1 mouse cellular context compared by ENCODE assay signal in the genomic region with DNA sequence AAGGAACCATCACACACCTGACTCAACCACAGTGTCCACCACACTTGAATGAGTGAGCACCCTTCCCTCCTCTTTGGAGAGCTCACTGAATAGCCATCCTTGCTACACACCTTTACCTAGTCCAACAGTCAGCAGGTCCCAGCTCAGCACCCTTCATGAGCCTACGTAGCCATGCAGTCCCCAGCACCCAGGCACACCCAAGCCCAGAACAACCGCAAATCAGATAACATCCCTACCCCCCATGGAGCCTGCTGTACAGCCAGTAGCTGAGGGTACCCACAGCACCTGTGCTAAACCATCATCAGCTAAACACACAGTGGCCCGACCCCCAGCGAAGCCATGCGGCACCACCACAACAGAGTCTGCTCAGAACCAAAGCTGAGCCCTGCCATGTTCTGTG.
TF ChIP-seq lines count a peak whose summit lies in the region.

No protein-coding gene starts in this region.

TF ChIP-seq in MEL, 35 proteins besides CTCF, POLR2A, EP300 and RAD21:
- TF ChIP-seq MEF2A (IDR thresholded peaks at IDR 0.05; ENCODE audit: extremely low read depth, insufficient replicate concordance, low read depth, low read length, poor library complexity, severe bottlenecking) (no peak), CHD1 (IDR thresholded peaks at IDR 0.05; ENCODE audit: low read depth, low read length) (no peak), MXI1 (IDR thresholded peaks at IDR 0.05; ENCODE audit: low read depth, low read length) (no peak), ZMIZ1 (IDR thresholded peaks at IDR 0.05; ENCODE audit: low read depth, low read length) (no peak), USF2 (IDR thresholded peaks at IDR 0.05; ENCODE audit: borderline replicate concordance in 1 of 2, insufficient read depth in 1 of 2, low read depth in 1 of 2, low read length in 2 of 2) (no peak), MAZ (IDR thresholded peaks at IDR 0.05; ENCODE audit: low read depth, low read length) (peak; percentile 33; the same call in 1 of the 2 replicates), MAX (IDR thresholded peaks at IDR 0.05; ENCODE audit: low read length) (no peak; the same call in 1 of the 2 replicates), TCF12 (IDR thresholded peaks at IDR 0.05; ENCODE audit: low read depth, low read length) (peak; percentile 10; the same call in 1 of the 2 replicates), E2F4 (IDR thresholded peaks at IDR 0.05; ENCODE audit: borderline replicate concordance, low read depth, low read length) (no peak), MAFK (IDR thresholded peaks at IDR 0.05; ENCODE audit: borderline replicate concordance, low read depth, low read length) (no peak), GATA1 (IDR thresholded peaks at IDR 0.05; ENCODE audit: low read depth, low read length) (peak; percentile 79), RCOR1 (IDR thresholded peaks at IDR 0.05; ENCODE audit: low read depth, low read length) (no peak; the same call in 1 of the 2 replicates), ETS1 (IDR thresholded peaks at IDR 0.05; ENCODE audit: low read depth, low read length) (peak; percentile 72)
